Mouse (Mus musculus): ENCODE results near the gene Ppip5k1.

DNA sequence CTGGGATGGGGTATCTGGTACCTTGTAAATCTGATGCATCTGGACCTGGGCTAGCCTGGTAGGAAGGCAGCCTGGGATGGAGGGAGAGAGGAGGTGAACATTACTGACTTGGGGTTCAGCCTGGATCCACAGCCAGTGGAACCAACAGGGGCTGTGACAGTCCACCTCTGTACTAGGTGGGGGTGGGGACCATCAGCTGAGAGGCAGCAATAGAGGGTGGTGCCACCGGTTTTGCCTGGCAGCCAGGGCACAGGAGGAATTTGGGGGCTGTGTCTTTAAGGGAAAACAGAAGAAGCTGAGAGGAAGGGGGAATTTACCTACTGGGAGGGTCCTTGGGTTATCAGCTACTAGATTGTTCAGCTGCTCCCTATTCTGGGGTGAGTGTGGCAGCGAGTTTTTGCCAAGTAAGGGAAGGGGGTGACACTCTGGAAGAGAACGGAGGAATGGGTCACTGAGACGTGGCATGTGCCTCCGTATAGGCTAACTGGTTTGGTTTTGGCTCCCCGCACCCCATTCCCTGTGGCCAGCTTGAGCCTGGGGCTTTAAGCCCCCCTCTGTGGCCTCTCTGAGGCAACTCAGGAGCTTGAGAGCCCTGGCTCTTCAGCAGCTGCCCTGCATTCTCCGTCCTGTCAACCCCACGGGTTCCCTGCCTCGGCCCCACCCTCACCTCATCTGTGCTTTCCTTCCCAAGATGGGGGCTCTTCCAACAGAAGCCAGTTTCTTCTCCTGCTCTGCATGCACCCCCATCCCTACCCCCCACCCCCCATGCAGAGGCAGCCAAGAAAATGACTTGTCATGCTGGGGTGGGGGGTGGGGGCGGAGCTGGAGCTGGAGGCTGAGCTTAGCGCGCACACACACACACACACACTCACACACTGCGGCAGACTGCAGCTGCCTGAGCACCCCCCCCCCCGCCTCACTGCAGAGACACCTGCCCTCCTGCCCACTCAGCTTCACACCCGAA is 59.3 kb downstream of the Ppip5k1 start:
- no peak for TF ChIP-seq GATA1 (IDR thresholded peaks at IDR 0.05; ENCODE audit: low read length)
- no peak for TF ChIP-seq TAL1 (IDR thresholded peaks at IDR 0.05; ENCODE audit: low read length)
